Mouse (Mus musculus): ENCODE data around the gene Raly. TPM values are rescaled to one million over a fixed set of nuclear protein-coding genes. Genes with fewer than 3 reads are reported as not detected.

The Raly gene
- polyA plus RNA-seq, 1 experiment, result 198 TPM

DNA sequence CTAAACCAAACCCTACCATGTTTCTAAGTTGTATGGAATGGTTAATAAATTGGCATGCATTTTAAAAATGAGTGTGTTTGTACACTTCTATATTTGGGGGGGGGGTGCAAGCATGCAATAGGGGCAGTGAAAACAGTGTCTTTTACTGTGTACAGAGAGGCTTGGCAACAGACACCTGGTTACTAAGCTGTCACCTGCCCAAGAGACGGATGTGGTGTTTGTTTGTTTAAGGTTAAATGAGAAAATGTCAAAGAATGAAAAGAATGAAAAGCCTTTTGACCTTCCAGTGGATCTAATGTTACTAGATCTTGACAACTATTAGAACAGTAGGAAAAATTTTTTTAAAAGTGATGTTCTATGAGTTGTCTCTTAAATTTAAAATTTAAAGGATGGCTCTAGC lies 16.8 kb downstream of the Raly start:
- Histone ChIP-seq H3K27ac (ENCODE audit: insufficient read depth, low read length) (no peak overlapping the region), H3K4me3 (replicated peaks; ENCODE audit: insufficient read depth, low read depth, low read length) (no peak overlapping the region), H3K27me3 (ENCODE audit: control insufficient read depth, insufficient read depth, low read length) (no peaks in the 10 kb centered on the region), H3K4me1 (ENCODE audit: control insufficient read depth, insufficient read depth, low read length) (0 out of 2 replicates have a peak, but pooled peaks cover 3% of the 10 kb centered on the region)
- no peak for DNase-seq
- WGBS, result 46% methylated on average over 1 of the region's 1 CpGs
- TF ChIP-seq POLR2A (IDR thresholded peaks at IDR 0.05; ENCODE audit: borderline replicate concordance, insufficient read depth, low read length), result no peak
- TF ChIP-seq CTCF (IDR thresholded peaks at IDR 0.05; ENCODE audit: borderline replicate concordance, insufficient read depth, low read depth, low read length), result no peak

- Histone ChIP-seq H3K4me1 (ENCODE audit: control insufficient read depth, insufficient read depth, low read length) (peaks cover 3% of the 10 kb centered on the region; the same call in 1 of the 2 replicates), H3K27me3 (ENCODE audit: control insufficient read depth, insufficient read depth, low read length) (no peaks in the 10 kb centered on the region), H3K27ac (ENCODE audit: insufficient read depth, low read length) (no peak overlapping the region), H3K4me3 (replicated peaks; ENCODE audit: insufficient read depth, low read depth, low read length) (no peak overlapping the region)
- 95% methylated on average over 1 of the region's 1 CpGs for WGBS
- DNase-seq, result peak in 1 of 2 experiments; percentile 47
- no peak for TF ChIP-seq CTCF (IDR thresholded peaks at IDR 0.05; ENCODE audit: borderline replicate concordance, insufficient read depth, low read depth, low read length)
- TF ChIP-seq POLR2A (IDR thresholded peaks at IDR 0.05; ENCODE audit: borderline replicate concordance, insufficient read depth, low read length), result no peak
Measured at GRCm38 (mm10) chr2:154809107-154809762, 18.3 kb downstream of the Raly start.

DNA sequence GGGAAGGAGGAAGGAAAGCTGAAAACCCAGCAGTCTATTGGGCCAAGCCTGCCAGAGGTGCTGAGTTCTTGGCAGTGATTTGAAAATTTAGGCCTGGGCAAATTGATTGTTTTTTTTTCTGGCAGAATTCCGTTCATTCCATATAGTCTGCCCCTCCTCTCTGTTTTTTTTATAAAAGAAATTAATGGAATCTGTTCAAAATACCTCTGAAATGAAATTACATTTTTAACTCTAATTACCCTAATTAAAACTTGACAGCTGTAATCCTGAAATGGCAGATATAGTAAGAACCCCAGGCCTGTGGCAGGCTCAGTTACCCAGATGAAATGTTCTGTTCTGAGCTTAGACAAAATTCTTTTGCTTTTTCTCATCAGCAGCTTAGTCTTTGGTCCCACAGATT lies 19.9 kb downstream of the Raly start:
- TF ChIP-seq CTCF (IDR thresholded peaks at IDR 0.05; ENCODE audit: borderline replicate concordance, insufficient read depth, low read depth, low read length), result no peak
- TF ChIP-seq POLR2A (IDR thresholded peaks at IDR 0.05; ENCODE audit: borderline replicate concordance, insufficient read depth, low read length), result no peak
- Histone ChIP-seq H3K27ac (ENCODE audit: insufficient read depth, low read length) (no peak overlapping the region), H3K27me3 (ENCODE audit: control insufficient read depth, insufficient read depth, low read length) (no peaks in the 10 kb centered on the region), H3K4me1 (ENCODE audit: control insufficient read depth, insufficient read depth, low read length) (no peaks in the 10 kb centered on the region; the same call in 1 of the 2 replicates), H3K4me3 (replicated peaks; ENCODE audit: insufficient read depth, low read depth, low read length) (no peak overlapping the region)
- DNase-seq, result no peak
- WGBS, result 38% methylated on average over 1 of the region's 1 CpGs

GRCm38 (mm10) chr2:154813426-154813825 lies 22.5 kb downstream of the Raly start:
- 96% methylated on average over 2 of the region's 2 CpGs for WGBS
- H3K4me1 ChIP-seq (ENCODE audit: control insufficient read depth, insufficient read depth, low read length), result no peaks in the 10 kb centered on the region; the same call in 1 of the 2 replicates
- H3K27ac ChIP-seq (ENCODE audit: insufficient read depth, low read length), result no peak overlapping the region

GRCm38 (mm10) chr2:154817089-154817488 lies 26.2 kb downstream of the Raly start:
- Histone ChIP-seq H3K27ac (ENCODE audit: insufficient read depth, low read length) (no peak overlapping the region), H3K4me1 (ENCODE audit: control insufficient read depth, insufficient read depth, low read length) (no peaks in the 10 kb centered on the region; the same call in 1 of the 2 replicates), H3K27me3 (ENCODE audit: control insufficient read depth, insufficient read depth, low read length) (no peaks in the 10 kb centered on the region), H3K4me3 (replicated peaks; ENCODE audit: insufficient read depth, low read depth, low read length) (no peak overlapping the region)
- TF ChIP-seq POLR2A (IDR thresholded peaks at IDR 0.05; ENCODE audit: borderline replicate concordance, insufficient read depth, low read length) (no peak), CTCF (IDR thresholded peaks at IDR 0.05; ENCODE audit: borderline replicate concordance, insufficient read depth, low read depth, low read length) (no peak)
- DNase-seq, result no peak
- 51% methylated on average over 3 of the region's 3 CpGs for WGBS

More at GRCm38 (mm10) chr2:154813426-154813825, 22.5 kb downstream of the Raly start:
- no peak for TF ChIP-seq POLR2A (IDR thresholded peaks at IDR 0.05; ENCODE audit: borderline replicate concordance, insufficient read depth, low read length)
- no peak for TF ChIP-seq CTCF (IDR thresholded peaks at IDR 0.05; ENCODE audit: borderline replicate concordance, insufficient read depth, low read depth, low read length)
- no peaks in the 10 kb centered on the region for H3K27me3 ChIP-seq (ENCODE audit: control insufficient read depth, insufficient read depth, low read length)
- DNase-seq, result no peak
- H3K4me3 ChIP-seq (replicated peaks; ENCODE audit: insufficient read depth, low read depth, low read length), result no peak overlapping the region

DNA sequence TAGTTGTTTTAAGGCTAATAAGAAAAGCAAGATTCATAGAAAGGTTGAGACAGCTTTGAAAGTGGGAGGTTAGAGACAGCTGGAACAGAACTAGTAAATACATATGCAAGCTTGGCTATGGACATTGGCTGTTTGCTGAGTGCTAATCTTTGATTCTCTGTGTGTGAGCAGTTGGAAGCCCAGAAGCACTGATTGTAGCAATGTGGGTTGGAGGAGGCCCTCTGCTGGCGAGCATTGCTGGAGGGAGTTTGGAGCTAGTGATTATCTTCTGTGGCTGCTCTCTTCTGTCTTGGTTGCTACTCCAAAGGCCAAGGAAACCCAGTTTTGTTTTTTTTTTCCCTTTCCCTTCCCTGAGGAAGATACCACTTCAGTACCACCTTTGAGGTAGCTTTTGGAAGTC lies 26.9 kb downstream of the Raly start:
- Histone ChIP-seq H3K27me3 (ENCODE audit: control insufficient read depth, insufficient read depth, low read length) (no peaks in the 10 kb centered on the region), H3K27ac (ENCODE audit: insufficient read depth, low read length) (no peak overlapping the region), H3K4me1 (ENCODE audit: control insufficient read depth, insufficient read depth, low read length) (no peaks in the 10 kb centered on the region; the same call in 1 of the 2 replicates), H3K4me3 (replicated peaks; ENCODE audit: insufficient read depth, low read depth, low read length) (no peak overlapping the region)
- peak; percentile 51 to 60 for DNase-seq
- TF ChIP-seq POLR2A (IDR thresholded peaks at IDR 0.05; ENCODE audit: borderline replicate concordance, insufficient read depth, low read length) (no peak), CTCF (IDR thresholded peaks at IDR 0.05; ENCODE audit: borderline replicate concordance, insufficient read depth, low read depth, low read length) (peak; percentile 62; the same call in 1 of the 2 replicates)
- 24% methylated on average over 1 of the region's 1 CpGs for WGBS

- no peak for DNase-seq
- no peak for TF ChIP-seq CTCF (IDR thresholded peaks at IDR 0.05; ENCODE audit: borderline replicate concordance, insufficient read depth, low read depth, low read length)
- TF ChIP-seq POLR2A (IDR thresholded peaks at IDR 0.05; ENCODE audit: borderline replicate concordance, insufficient read depth, low read length), result no peak
- Histone ChIP-seq H3K4me3 (replicated peaks; ENCODE audit: insufficient read depth, low read depth, low read length) (no peak overlapping the region), H3K4me1 (ENCODE audit: control insufficient read depth, insufficient read depth, low read length) (no peaks in the 10 kb centered on the region; the same call in 1 of the 2 replicates), H3K27ac (ENCODE audit: insufficient read depth, low read length) (no peak overlapping the region), H3K27me3 (ENCODE audit: control insufficient read depth, insufficient read depth, low read length) (no peaks in the 10 kb centered on the region)
- WGBS, result 82% methylated on average over 1 of the region's 1 CpGs
Measured at GRCm38 (mm10) chr2:154818599-154818998, 27.7 kb downstream of the Raly start.

GRCm38 (mm10) chr2:154820346-154820745 lies 29.4 kb downstream of the Raly start:
- DNase-seq, result no peak
- no peak overlapping the region for H3K27ac ChIP-seq (ENCODE audit: insufficient read depth, low read length)
- 73% methylated on average over 1 of the region's 1 CpGs for WGBS
- TF ChIP-seq CTCF (IDR thresholded peaks at IDR 0.05; ENCODE audit: borderline replicate concordance, insufficient read depth, low read depth, low read length) (no peak), POLR2A (IDR thresholded peaks at IDR 0.05; ENCODE audit: borderline replicate concordance, insufficient read depth, low read length) (no peak)
- no peak overlapping the region for H3K4me3 ChIP-seq (replicated peaks; ENCODE audit: insufficient read depth, low read depth, low read length)
- H3K4me1 ChIP-seq (ENCODE audit: control insufficient read depth, insufficient read depth, low read length), result no peaks in the 10 kb centered on the region
- H3K27me3 ChIP-seq (ENCODE audit: control insufficient read depth, insufficient read depth, low read length), result no peaks in the 10 kb centered on the region
